Mouse (Mus musculus) hematopoietic stem cell, adult 5-6 weeks (primary cell): Measurements from ENCODE around the gene Ndrg3. TPM values are rescaled to one million over a fixed set of nuclear protein-coding genes. Genes with fewer than 3 reads are reported as not detected.
A peak's percentile ranks its signal among the peaks of the same experiment; 100 is the strongest.
"Not testable (repeated sequence)": the region's sequence is repeated elsewhere in the genome, so short reads cannot be mapped to it uniquely, and the experiment has no call there.

Experiments used
- ATAC-seq, 2 experiments: fragments of 125-278 bp in 1 of 2; replicated peaks in 1 of 2; 2 replicates each; pipeline ENCODE4 v1.8.0; 2016 to 2017; ENCODE audit warnings: inconsistent platforms in 2 of 2, mild to moderate bottlenecking in 2 of 2, moderate number of reproducible peaks in 2 of 2, low read depth in 1 of 2, moderate TSS enrichment in 1 of 2; ENCODE audit not compliant: low FRiP score in 2 of 2, poor library complexity in 2 of 2, severe bottlenecking in 2 of 2, insufficient read depth in 1 of 2, low TSS enrichment in 1 of 2
- total RNA-seq: library from RNA; stranded (forward); fragments of 172-1452, 232-1000 nt; gene quantifications from 2 replicates; pipeline ENCODE4 v1.2.3, GENCODE M21; 2017

Gene Ndrg3
- total RNA-seq, 1 experiment from 2014 or later = 33.1 TPM

- ATAC-seq = no peak
Observed at GRCm38 (mm10) chr2:156958496-156959252, 33.2 kb downstream of the Ndrg3 start.

GRCm38 (mm10) chr2:156957035-156957434, 34.8 kb downstream of the Ndrg3 start:
- no peak for ATAC-seq

DNA sequence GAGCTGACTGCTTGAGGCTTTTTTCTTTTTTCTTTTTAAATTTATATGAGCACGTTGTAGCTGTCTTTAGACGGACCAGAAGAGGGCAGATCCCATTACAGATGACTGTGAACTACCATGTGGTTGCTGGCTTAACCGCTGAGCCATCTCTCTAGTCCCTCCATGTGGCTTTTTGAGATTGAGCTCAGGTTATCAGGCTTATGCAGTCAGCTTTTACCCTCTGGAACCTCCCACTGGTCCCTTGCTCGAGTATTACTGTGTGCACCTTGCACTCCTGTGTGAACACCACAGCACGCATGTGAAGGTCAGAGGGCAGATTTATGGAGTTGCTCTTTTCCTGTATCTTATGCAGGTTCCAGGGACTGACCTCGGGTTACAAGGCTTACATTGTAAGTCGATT, 35.5 kb downstream of the Ndrg3 start:
- no peak for ATAC-seq

DNA sequence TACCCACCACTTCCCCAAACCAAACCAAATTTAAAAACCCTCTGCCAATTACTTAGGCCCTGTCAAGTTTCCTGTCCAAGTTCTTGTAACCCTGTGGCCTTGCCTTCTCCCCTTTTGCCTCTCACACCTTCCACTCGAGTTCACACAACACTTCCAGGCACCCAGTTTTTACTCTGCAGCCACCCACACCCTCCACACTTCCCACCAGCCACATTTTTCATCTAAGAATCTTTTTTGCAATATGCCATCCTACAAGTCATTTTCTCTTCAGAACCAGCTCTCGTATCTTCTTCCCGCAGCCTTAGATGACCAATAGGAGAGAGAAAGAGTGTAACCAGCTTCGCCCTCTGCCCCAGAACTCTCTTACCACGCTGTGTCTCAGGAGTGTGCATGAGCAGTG, 37.4 kb downstream of the Ndrg3 start:
- no peak for ATAC-seq

GRCm38 (mm10) chr2:156951301-156952094, 40.4 kb downstream of the Ndrg3 start:
- no peak for ATAC-seq

- no peak for ATAC-seq
Observed at GRCm38 (mm10) chr2:156950816-156951215, 41.0 kb downstream of the Ndrg3 start.

- not testable (repeated sequence) for ATAC-seq
Observed at GRCm38 (mm10) chr2:156941523-156941922, 50.3 kb downstream of the Ndrg3 start.

DNA sequence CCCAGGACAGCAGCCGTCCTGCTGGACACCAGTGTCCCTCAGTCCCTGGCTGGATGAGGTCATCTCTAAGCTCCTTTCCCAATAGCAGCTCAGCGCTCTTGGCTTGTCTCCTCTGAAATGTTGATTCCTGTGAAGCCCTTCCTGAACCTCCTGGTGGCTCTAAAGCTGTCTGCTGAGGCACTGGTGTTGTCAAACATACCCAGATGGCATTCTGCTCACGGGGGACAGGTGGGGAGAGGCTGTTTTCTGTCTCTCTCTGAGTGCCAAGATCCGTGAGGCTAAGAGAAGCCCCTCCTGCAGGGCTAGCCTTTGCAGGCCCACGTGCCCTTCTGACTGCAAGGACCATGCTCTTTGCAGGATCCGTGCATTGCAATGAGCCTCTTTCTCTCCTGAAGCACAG, 51.9 kb downstream of the Ndrg3 start:
- not testable (repeated sequence) for ATAC-seq

GRCm38 (mm10) chr2:156937795-156938194, 54.1 kb downstream of the Ndrg3 start:
- ATAC-seq = no peak

- no peak for ATAC-seq
Observed at GRCm38 (mm10) chr2:156935005-156935404, 56.9 kb downstream of the Ndrg3 start.

- no peak for ATAC-seq
Observed at GRCm38 (mm10) chr2:156933426-156933825, 58.4 kb downstream of the Ndrg3 start.

DNA sequence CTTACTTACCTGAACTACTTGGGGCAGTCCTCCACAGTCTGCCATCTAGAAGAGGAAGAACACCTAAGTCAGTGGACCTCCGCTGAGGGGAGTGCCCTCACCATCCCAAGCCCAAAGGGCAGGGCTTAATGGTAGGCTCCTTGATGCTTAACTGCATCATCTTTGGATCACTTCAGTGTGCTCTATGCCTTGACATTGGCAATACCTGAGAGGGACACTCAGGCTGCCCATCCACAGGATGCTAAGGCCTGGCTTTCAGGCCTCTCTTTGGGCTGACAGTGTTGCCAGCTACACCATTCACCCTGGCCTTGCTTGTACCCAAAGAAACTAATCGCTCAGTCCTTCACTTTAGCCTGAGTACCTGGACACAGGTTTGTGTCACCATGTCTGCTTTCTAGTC, 60.4 kb downstream of the Ndrg3 start:
- ATAC-seq = no peak

DNA sequence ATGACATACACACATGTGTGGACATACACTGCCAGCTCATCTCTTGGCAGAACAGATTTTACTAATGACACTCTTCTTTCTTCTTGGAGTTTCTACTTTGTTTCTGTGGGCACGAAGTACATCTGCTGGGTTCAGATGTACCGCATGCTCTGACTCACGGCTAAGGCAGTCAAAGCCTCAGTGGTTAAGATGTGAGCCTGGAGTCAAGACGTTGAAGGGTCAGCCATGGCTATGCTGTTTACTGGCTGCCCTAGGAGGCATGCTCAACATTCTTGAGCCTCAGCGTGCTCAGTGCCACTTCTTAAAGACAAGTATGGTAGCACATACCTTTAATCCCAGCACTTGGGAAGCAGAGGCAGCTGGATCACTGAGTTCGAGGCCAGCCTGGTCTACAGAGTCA, 61.3 kb downstream of the Ndrg3 start:
- no peak for ATAC-seq

DNA sequence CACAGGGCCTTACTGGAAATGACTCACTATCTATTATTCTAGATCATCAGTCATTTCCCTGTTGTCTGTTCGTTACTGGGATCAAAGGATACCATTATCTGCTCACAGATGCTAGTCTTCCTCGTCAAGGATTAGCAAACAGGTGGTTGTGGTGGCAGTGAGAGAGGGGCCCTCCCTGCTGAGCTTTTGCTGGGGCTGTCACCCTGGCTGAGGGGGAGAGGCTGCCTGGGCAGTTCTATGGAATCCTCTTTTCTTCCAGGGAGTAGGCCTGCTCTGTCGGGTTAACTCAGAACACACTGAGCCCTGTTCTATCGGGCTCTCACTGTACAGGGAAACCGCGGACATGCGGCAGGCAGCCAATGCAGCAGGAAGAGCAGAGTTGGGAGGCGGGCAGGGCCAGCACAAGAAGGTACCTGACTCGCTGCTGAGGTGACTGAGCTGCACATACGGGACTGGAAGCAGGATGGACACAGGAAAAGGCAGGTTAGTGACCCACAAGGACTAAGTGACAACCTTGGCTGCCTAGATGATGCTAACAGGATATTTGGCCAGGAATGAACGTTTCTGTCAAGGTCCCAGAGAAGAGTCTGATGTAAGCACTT, 62.2 kb downstream of the Ndrg3 start:
- no peak for ATAC-seq

DNA sequence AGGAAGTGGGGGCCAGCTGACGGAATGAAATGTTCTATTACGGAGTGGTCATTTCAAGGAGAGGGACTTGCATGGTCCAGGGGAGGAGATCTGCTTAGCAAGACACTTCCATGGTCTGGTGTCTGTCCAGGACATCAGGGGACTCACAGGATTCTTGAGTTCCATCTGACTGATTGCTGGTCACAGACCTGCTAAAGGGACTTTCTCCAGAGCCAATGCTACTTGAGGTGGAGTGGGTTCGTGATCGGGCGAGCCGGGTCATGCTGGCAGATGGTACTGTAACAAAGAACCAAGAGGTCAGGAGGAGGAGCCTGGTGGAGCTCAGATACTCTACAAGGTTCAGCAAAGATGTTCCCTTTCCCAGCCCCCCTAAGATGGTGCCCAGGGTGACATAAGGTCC, 63.2 kb downstream of the Ndrg3 start:
- ATAC-seq = no peak

GRCm38 (mm10) chr2:156927663-156928062, 64.2 kb downstream of the Ndrg3 start:
- no peak for ATAC-seq

DNA sequence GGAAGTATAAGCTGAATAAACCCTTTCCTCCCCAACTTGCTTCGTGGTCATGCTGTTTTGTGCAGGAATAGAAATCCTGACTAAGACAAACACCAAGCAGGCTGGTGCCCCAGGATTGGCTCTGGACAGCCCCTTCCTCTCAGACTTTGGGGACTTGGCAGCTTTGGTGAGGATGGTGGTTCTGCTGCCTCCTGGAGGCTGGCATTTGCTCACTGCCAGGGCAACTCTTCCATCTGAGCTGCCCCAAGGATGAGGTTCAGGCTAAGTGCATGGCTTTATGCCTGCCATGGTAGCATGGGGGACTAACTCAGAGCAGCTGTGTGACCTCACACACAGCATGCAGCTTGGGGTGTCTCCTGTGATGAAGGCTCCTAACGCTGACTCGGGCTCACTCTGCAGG, 66.2 kb downstream of the Ndrg3 start:
- ATAC-seq = not testable (repeated sequence)

DNA sequence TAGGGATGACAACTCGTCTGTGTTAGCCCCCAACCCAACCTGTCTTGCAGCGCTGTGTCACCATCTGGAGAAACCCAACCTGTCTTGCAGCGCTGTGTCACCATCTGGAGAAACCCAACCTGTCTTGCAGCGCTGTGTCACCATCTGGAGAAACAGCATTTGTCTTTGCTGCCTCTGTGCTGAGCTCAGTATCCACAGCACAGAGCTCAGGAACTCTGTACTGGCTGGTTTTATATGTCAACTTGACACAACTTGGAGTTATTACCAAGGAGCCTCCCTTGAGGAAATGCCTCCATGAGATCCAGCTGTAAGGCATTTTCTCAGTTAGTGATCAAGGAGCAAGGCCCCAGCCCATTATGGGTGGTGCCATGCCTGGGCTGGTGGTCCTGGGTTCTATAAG, 66.8 kb downstream of the Ndrg3 start:
- peak in 1 of 2 experiments; percentile 33; a peak in 1 of 4 replicates for ATAC-seq
